Mouse (Mus musculus): ENCODE measurements around the gene Fbxo34. TPM values are rescaled to one million over a fixed set of nuclear protein-coding genes. Genes with fewer than 3 reads are reported as not detected.

Gene Fbxo34
- polyA plus RNA-seq, 1 experiment = 30.8 TPM

DNA sequence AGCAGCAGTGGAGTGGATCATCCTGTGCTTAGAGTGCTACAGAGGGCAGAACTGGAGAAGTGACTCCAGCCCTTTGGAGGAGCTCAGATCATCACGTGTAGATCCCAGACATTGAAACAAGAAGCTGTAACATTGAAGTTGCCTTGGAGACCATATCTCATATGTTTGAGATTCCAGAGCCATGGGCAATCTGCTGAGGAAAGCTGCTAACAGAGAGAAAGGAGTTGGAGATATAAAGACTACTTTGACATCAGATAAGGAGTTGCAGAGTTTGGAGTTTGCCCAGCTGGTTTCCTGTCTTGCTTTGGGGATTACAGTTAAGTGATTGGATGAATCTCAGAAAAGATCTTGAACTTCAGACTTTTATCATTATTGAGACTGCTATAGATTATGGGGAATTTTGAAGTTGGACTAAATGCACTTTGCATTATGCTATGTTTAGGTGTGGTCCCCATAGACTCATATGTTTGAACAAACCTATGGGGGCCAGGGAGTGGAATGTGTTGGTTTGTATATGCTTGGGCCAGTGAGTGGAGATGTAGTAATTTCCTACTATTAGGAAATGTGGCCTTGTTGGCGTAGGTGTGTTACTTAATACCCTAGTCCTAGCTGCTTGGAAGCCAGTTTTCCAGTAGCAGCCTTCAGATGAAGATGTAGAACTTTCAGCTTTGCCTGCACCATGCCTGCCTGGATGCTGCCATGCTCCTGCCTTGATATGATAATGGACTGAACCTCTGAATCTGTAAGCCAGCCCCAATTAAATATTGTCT lies 43.6 kb downstream of the Fbxo34 start:
- WGBS = 95% methylated on average over 2 of the region's 2 CpGs
- H3K4me3 ChIP-seq (replicated peaks; ENCODE audit: insufficient read depth, low read depth, low read length) = no peak overlapping the region
- H3K27me3 ChIP-seq (ENCODE audit: control insufficient read depth, insufficient read depth, low read length) = no peaks in the 10 kb centered on the region
- TF ChIP-seq POLR2A (IDR thresholded peaks at IDR 0.05; ENCODE audit: borderline replicate concordance, insufficient read depth, low read length) = no peak
- no peak for TF ChIP-seq CTCF (IDR thresholded peaks at IDR 0.05; ENCODE audit: borderline replicate concordance, insufficient read depth, low read depth, low read length)
- H3K27ac ChIP-seq (ENCODE audit: insufficient read depth, low read length) = no peak overlapping the region
- peaks cover 3% of the 10 kb centered on the region; the same call in 1 of the 2 replicates for H3K4me1 ChIP-seq (ENCODE audit: control insufficient read depth, insufficient read depth, low read length)
- DNase-seq = no peak

- H3K27me3 ChIP-seq (ENCODE audit: control insufficient read depth, insufficient read depth, low read length) = no peaks in the 10 kb centered on the region
- WGBS = 96% methylated on average over 3 of the region's 3 CpGs
- TF ChIP-seq CTCF (IDR thresholded peaks at IDR 0.05; ENCODE audit: borderline replicate concordance, insufficient read depth, low read depth, low read length) (no peak), POLR2A (IDR thresholded peaks at IDR 0.05; ENCODE audit: borderline replicate concordance, insufficient read depth, low read length) (no peak)
- H3K4me3 ChIP-seq (replicated peaks; ENCODE audit: insufficient read depth, low read depth, low read length) = no peak overlapping the region
- H3K4me1 ChIP-seq (ENCODE audit: control insufficient read depth, insufficient read depth, low read length) = no peaks in the 10 kb centered on the region
- DNase-seq = no peak
- H3K27ac ChIP-seq (ENCODE audit: insufficient read depth, low read length) = no peak overlapping the region
These were observed 45.7 kb downstream of the Fbxo34 start for GRCm38 (mm10) chr14:47495951-47496350.

DNA sequence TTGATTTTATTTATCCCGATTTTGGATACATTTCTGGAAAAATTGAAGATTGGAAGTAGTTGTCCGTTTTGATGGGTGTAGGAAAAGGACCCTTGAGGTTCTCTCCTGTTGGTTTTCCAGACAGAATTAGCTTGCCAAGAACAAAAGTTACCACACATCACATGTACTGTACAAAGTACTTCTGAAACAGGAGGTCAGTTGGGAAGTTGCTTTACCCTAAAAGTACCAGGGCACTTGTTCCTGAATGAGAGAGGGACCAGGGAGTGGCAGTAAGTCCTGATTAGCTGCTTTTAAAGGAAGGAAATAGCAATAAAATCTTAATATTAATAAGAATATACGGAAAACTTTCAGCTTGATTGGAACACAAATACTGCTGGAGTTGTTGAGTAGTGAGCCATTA lies 46.9 kb downstream of the Fbxo34 start:
- no peak for DNase-seq
- no peak overlapping the region for H3K27ac ChIP-seq (ENCODE audit: insufficient read depth, low read length)
- H3K4me3 ChIP-seq (replicated peaks; ENCODE audit: insufficient read depth, low read depth, low read length) = no peak overlapping the region
- H3K27me3 ChIP-seq (ENCODE audit: control insufficient read depth, insufficient read depth, low read length) = no peaks in the 10 kb centered on the region
- no peaks in the 10 kb centered on the region for H3K4me1 ChIP-seq (ENCODE audit: control insufficient read depth, insufficient read depth, low read length)
- WGBS = 86% methylated on average over 3 of the region's 3 CpGs
- TF ChIP-seq POLR2A (IDR thresholded peaks at IDR 0.05; ENCODE audit: borderline replicate concordance, insufficient read depth, low read length) (no peak), CTCF (IDR thresholded peaks at IDR 0.05; ENCODE audit: borderline replicate concordance, insufficient read depth, low read depth, low read length) (no peak)

DNA sequence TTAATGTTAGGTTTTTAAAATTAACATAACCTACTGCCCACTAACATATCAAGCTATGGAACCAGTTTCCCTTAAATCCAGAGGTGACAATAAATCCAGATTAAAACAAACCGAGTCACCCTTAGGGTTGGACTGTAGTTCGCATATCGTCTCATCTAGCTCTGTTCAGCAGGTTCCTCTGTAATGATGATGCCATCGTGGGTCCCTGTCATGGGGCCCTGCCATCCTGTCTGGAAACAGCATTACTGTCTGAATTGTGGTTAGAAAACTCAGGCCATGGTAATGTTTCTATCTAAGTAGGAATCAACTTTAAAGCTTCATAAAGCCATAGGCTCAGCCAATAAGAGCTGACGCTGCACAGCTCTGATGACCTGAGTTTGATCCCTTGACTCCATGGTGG lies 48.4 kb downstream of the Fbxo34 start:
- WGBS = 70% methylated on average over 5 of the region's 5 CpGs
- H3K27ac ChIP-seq (ENCODE audit: insufficient read depth, low read length) = no peak overlapping the region
- no peak overlapping the region for H3K4me3 ChIP-seq (replicated peaks; ENCODE audit: insufficient read depth, low read depth, low read length)
- TF ChIP-seq POLR2A (IDR thresholded peaks at IDR 0.05; ENCODE audit: borderline replicate concordance, insufficient read depth, low read length) = no peak
- no peak for TF ChIP-seq CTCF (IDR thresholded peaks at IDR 0.05; ENCODE audit: borderline replicate concordance, insufficient read depth, low read depth, low read length)
- no peaks in the 10 kb centered on the region for H3K4me1 ChIP-seq (ENCODE audit: control insufficient read depth, insufficient read depth, low read length)
- H3K27me3 ChIP-seq (ENCODE audit: control insufficient read depth, insufficient read depth, low read length) = no peaks in the 10 kb centered on the region
- DNase-seq = no peak

DNA sequence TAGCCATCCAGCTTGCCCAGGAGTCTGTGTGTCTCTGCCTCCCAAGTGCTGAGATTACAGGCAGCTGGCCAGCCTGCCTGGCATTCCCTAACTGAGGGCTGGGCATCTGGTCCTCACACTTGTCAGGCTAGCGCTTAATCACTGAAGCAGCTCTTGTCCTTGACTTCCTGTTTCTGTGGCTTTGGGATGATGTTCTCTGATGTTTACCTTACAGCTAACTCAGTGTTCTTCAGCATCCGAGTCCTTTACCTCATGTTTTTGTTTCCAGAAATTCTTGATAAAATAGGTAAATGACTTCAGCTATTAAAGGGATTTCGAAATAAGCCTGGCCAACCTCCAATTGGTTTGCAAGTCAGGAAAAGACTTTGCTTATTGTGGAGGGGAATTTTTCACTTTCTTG lies 53.8 kb downstream of the Fbxo34 start:
- Histone ChIP-seq H3K4me3 (replicated peaks; ENCODE audit: insufficient read depth, low read depth, low read length) (no peak overlapping the region), H3K27me3 (ENCODE audit: control insufficient read depth, insufficient read depth, low read length) (no peaks in the 10 kb centered on the region), H3K4me1 (ENCODE audit: control insufficient read depth, insufficient read depth, low read length) (no peaks in the 10 kb centered on the region), H3K27ac (ENCODE audit: insufficient read depth, low read length) (no peak overlapping the region)
- TF ChIP-seq POLR2A (IDR thresholded peaks at IDR 0.05; ENCODE audit: borderline replicate concordance, insufficient read depth, low read length) (no peak), CTCF (IDR thresholded peaks at IDR 0.05; ENCODE audit: borderline replicate concordance, insufficient read depth, low read depth, low read length) (no peak)
- WGBS = 81% methylated on average over 3 of the region's 3 CpGs
- DNase-seq = no peak

- DNase-seq = no peak
These were observed 56.5 kb downstream of the Fbxo34 start for GRCm38 (mm10) chr14:47506676-47507075.

DNA sequence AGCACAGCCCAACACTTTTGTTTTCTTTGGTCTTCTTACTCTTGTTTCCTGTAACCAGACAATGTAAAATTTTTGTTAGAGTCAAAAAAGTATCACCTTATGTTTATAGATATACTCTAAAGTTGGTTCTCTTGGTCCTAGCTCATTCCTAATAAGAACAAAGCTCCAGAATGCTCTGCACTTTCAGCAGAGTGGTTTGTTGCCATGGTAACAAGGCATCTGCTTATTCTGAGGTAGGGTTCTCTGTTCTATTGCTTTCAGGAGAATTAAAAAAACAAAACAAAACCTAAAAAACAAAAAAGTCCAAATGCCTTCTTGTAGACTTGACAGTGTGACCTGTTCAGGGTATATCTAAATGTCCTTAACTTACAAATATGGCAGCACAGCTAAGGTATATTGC lies 57.8 kb downstream of the Fbxo34 start:
- H3K27ac ChIP-seq (ENCODE audit: insufficient read depth, low read length) = no peak overlapping the region

More at GRCm38 (mm10) chr14:47506676-47507075, 56.5 kb downstream of the Fbxo34 start:
- Histone ChIP-seq H3K4me3 (replicated peaks; ENCODE audit: insufficient read depth, low read depth, low read length) (no peak overlapping the region), H3K4me1 (ENCODE audit: control insufficient read depth, insufficient read depth, low read length) (no peaks in the 10 kb centered on the region), H3K27me3 (ENCODE audit: control insufficient read depth, insufficient read depth, low read length) (no peaks in the 10 kb centered on the region), H3K27ac (ENCODE audit: insufficient read depth, low read length) (no peak overlapping the region)
- 76% methylated on average over 5 of the region's 5 CpGs for WGBS
- TF ChIP-seq CTCF (IDR thresholded peaks at IDR 0.05; ENCODE audit: borderline replicate concordance, insufficient read depth, low read depth, low read length) = no peak
- TF ChIP-seq POLR2A (IDR thresholded peaks at IDR 0.05; ENCODE audit: borderline replicate concordance, insufficient read depth, low read length) = no peak

GRCm38 (mm10) chr14:47510244-47510643 lies 60.0 kb downstream of the Fbxo34 start:
- Histone ChIP-seq H3K27me3 (ENCODE audit: control insufficient read depth, insufficient read depth, low read length) (no peaks in the 10 kb centered on the region), H3K4me1 (ENCODE audit: control insufficient read depth, insufficient read depth, low read length) (peaks cover 2% of the 10 kb centered on the region; the same call in 1 of the 2 replicates), H3K27ac (ENCODE audit: insufficient read depth, low read length) (no peak overlapping the region), H3K4me3 (replicated peaks; ENCODE audit: insufficient read depth, low read depth, low read length) (no peak overlapping the region)
- no peak for DNase-seq
- TF ChIP-seq POLR2A (IDR thresholded peaks at IDR 0.05; ENCODE audit: borderline replicate concordance, insufficient read depth, low read length) (no peak), CTCF (IDR thresholded peaks at IDR 0.05; ENCODE audit: borderline replicate concordance, insufficient read depth, low read depth, low read length) (no peak)
- 91% methylated on average over 4 of the region's 4 CpGs for WGBS

More for the DNA sequence above, 57.8 kb downstream of the Fbxo34 start:
- Histone ChIP-seq H3K27me3 (ENCODE audit: control insufficient read depth, insufficient read depth, low read length) (no peaks in the 10 kb centered on the region), H3K4me1 (ENCODE audit: control insufficient read depth, insufficient read depth, low read length) (peaks cover 2% of the 10 kb centered on the region; the same call in 1 of the 2 replicates), H3K4me3 (replicated peaks; ENCODE audit: insufficient read depth, low read depth, low read length) (no peak overlapping the region)
- no peak for DNase-seq
- no peak for TF ChIP-seq POLR2A (IDR thresholded peaks at IDR 0.05; ENCODE audit: borderline replicate concordance, insufficient read depth, low read length)
- no peak for TF ChIP-seq CTCF (IDR thresholded peaks at IDR 0.05; ENCODE audit: borderline replicate concordance, insufficient read depth, low read depth, low read length)

Measured in cerebellum, adult 2 months (tissue).